Mouse (Mus musculus) embryo, embryonic 11.5 days (tissue): ENCODE data around the gene Cdk5r1.
"Not testable (repeated sequence)": the region's sequence is repeated elsewhere in the genome, so short reads cannot be mapped to it uniquely, and the experiment has no call there.

Source experiments
- DNase-seq: peaks from one replicate; pipeline ENCODE4 v3.0.0-alpha.2; 2012; ENCODE audit warnings: low read depth, low spot score

The Cdk5r1 gene

DNA sequence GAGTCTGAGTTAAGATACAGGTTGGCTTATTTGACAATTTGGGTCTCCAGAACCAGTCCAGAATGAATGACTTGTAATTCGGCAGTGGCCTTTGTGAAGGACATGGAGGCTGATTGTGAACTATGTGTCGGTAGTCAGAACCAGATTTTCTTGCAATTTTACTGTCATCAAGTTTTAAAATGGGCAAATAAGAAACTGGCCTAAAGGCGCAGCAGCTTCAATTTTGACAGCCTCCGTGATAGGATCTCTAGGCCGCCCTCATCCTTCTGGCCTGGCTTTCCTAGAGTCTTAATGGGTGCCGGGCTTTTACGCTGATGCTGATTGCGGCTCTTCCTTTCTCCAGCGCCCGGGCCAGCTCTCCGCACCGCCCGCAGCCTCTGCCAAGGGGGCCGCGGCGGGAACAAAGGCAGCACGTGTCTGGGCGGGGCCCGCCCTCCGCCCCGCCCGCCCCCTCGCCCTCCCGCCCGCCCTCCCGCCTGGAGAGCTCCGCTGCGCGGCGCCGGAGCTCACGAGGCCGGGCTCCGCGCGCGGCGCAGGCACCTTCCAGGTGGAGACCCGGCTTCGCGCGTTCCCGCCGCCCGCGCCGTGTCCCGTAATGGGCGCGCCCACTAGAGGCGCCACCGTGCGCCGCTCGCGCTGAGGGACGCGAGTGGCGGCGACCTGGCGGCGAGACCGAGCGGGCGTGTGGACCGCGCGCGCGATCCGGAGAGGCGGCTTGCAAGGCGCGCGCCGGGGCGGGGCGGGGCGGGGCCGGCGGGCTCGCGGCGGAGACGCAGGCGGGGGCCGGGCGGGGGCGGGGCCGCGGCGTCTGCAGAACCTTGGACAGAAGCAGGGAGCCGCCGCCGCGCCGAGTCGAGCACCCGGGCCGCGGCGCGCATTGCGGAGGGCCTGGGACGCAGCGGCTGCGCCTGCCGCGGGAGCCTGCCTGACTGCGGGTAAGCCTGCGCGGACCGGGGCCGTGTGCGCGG, at the start of gene Cdk5r1:
Cdk5r1 (plus strand) TSS at position 802 of the 968 bp plus-strand sequence.
- peak; percentile 90 for DNase-seq

DNA sequence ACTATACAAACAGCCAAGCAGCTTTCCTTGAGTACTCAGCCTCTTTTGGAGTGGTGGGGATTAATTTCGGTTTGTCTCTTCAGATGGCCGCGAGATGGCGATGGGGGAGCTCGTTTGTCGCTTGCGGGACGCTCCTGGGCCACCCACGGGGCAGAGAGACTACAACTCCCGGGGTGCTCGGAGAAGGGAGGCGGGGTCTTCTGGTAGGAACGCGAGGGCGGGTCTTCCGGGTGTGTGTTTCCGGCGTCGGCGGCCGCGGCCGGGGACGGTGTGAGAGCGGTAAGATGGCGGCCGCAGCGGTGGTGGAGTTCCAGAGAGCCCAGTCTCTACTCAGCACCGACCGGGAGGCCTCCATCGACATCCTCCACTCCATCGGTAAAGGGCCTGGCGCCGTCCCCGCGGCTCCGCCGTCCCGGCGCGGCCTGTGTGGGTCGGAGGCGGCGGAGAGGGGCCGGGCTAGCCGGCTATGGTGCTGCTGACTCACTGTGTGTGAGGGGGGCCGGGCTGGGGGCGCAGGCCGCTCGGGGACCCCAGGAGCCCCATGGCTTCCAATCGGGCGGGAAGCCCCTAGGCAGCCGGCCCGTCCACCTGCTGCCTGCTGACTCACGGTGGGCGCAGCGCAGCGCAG, 48.3 kb upstream of the Cdk5r1 start, which contains the start of gene Psmd11:
Psmd11 (plus strand) TSS at position 235 of the 628 bp plus-strand sequence.
- DNase-seq: peak; percentile 91

GRCm38 (mm10) chr11:80429009-80429475, 47.8 kb upstream of the Cdk5r1 start:
- DNase-seq: no peak

DNA sequence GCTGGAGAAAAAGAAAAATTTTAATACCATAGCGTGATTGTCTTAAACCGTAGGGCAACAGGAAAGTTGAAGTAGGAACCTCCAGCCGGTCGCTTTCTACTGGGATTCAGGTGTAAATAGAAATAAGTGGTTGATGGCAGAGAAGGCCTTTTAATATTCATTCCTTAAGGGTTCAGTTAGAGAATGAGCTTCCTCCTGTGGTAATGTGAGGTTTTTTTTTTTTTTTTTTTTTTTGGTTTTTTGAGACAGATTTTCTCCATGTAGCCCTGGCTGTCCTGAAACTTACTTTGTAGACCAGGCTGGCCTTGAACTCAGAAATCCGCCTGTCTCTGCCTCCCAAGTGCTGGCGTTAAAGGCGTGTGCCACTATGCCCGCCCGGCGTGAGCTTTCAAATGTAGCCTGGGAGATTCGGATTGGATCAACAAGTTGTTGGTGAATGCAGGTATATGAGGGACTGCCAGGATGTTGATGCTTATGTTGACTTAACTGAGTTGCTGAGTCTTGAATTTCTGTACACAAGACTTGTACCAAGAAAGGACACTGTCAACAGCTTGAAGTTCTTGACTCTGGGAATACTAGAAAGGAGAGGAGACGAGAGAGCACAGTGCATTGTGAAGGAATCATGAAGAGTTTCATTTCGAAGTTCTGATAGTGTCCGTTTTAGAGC, 47.2 kb upstream of the Cdk5r1 start:
- no peak for DNase-seq

DNA sequence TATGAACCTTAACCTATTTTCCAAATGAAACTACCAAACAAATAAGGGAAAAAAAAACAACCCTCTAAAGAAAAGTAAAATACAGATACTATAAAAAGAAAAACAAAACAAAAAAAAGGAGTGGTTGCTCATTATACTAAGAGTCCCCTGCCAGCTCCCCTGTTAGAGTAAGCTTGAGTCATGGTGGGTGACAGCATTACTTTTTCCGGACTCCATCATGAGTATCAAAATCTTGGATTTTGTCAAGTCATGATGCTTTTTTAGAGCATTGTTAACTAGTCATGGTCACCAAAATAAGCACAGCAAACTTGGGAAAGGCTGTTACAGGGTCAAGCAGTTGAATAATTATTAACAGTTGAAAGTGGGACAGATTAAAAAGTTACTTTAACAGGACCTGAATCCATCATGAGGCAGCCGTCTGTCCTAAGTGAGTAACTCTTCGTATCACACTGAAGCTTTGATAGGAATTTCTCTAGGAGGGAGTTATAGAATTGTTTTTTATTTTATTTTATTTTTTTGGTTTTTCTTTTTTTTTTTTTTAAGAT, 46.4 kb upstream of the Cdk5r1 start:
- no peak for DNase-seq

GRCm38 (mm10) chr11:80446916-80447315, 29.9 kb upstream of the Cdk5r1 start:
- DNase-seq: no peak

DNA sequence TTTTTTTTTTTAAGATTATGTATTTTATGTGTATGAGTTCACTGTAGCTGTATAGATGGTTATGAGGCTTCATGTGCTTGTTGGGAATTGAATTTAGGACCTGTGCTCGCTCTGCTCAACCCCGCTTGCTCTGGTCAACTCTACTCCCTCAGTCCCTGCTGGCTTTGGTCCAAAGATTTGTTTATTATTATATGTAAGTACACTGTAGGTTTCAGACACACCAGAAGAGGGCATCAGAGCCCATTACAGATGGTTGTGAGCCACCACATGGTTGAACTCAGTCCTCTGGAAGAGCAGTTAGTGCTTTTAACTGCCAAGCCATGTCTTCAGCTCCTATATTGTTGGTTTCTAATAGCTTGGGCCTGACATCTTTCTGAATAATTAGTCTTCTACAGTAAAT, 27.0 kb upstream of the Cdk5r1 start:
- DNase-seq: no peak

DNA sequence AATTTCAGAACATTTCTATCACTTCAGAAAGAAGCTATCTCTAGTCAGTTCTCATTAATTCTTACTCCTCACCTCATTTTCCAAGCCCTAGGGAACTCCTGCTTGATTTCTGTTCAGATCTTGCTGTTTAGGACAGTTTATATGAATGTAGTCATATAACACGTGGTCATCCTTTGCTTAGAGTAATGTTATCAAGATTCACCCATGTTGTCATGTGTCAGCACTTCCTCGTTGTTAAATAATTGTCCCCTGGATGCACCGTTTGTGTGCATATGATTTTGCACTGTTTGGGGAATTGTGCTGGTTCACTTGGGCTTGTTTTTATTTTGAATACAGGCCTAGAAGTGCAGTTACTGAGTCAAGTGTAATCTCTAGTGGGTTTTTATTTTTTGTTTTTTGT, 24.6 kb upstream of the Cdk5r1 start:
- DNase-seq: no peak

GRCm38 (mm10) chr11:80453198-80453597, 23.6 kb upstream of the Cdk5r1 start:
- DNase-seq: no peak

DNA sequence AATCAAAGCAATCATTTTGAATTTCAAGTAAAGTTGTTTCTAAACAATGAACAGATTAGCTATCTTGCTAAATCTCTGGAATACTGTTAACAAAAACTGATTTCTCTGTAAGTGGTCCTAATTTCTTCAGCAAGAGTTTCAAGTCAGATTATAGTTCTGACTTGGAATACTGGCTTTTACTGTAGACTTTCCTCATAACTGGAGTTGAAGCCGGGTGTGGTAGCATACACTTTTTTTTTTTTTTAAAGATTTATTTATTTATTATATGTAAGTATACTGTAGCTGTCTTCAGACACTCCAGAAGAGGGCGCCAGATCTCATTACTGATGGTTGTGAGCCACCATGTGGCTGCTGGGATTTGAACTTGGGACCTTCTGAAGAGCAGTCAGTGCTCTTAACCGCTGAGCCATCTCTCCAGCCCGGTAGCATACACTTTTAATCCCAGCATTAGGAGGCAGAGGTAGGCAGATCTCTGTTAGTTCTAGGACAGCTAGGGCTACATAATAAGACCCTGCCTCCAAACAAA, 13.2 kb upstream of the Cdk5r1 start:
- not testable (repeated sequence) for DNase-seq

GRCm38 (mm10) chr11:80471836-80472605, 4.8 kb upstream of the Cdk5r1 start:
- DNase-seq: no peak

DNA sequence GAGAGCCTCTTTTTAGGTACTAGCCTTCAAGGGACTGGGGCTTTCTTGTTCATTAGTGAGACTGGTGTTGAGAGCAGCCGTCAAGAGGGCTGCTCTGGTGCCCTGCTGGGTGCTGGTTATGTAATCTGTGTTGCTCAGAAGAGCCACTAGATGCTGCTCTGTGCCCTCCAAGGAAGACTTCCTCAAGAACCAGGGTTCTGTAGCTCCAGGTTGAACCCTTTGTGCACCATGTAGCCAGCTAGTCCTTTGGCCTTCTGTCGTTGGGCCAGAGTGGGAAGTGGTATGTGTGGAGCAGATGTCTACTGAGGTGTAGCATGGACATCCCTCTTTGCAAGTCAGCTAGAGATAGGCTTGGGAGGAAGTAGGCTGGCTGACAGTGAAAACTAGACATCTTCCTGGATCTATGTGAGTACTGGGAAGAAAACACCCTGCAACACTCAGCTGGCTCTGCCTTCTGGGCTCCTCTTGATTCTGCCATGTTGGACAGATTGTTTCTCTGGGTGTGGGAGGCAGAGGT, 2.6 kb upstream of the Cdk5r1 start:
- no peak for DNase-seq

- DNase-seq: no peak
Observed at GRCm38 (mm10) chr11:80474846-80475245, 2.0 kb upstream of the Cdk5r1 start.

DNA sequence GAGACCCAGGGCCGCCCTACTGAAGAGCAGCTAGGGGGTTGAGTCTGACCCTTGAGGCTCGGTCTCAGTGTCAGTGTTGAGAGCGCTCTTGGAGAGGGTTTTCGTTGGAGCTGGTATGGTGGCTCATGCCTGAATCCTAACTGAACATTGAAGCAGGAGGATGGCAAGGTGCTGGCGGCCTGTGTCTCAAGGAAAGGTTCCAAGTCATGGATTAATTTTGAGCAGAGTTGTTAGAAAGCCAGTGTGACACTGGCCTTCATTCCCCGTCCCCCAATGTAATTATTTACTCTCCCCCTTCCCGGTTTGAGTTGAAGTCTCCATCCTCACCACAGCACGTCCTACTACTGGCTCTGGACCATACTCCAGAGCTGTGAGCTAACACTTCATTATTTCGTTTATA, 1.3 kb upstream of the Cdk5r1 start:
- no peak for DNase-seq

DNA sequence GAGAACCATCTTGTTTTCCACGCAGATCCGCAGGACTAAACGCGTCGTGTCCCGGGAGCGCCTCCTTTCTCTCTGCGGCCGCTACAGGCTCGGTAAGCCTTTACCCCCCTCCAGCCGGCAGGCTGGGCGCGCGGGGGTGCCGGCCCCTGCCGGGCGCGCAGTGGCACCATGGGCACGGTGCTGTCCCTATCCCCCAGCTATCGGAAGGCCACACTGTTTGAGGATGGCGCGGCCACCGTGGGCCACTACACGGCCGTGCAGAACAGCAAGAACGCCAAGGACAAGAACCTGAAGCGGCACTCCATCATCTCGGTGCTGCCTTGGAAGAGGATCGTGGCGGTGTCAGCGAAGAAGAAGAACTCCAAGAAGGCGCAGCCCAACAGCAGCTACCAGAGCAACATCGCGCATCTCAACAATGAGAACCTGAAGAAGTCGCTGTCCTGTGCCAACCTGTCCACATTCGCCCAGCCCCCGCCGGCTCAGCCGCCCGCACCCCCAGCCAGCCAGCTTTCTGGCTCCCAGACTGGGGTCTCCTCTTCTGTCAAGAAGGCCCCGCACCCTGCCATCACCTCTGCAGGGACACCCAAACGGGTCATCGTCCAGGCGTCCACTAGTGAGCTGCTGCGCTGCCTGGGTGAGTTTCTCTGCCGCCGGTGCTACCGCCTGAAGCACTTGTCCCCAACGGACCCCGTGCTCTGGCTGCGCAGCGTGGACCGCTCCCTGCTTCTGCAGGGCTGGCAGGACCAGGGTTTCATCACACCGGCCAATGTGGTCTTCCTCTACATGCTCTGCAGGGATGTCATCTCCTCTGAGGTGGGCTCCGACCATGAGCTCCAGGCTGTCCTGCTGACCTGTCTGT, 747 bp downstream of the Cdk5r1 start:
- no peak for DNase-seq

- DNase-seq: no peak
Observed at GRCm38 (mm10) chr11:80478694-80479412, 2.0 kb downstream of the Cdk5r1 start.

DNA sequence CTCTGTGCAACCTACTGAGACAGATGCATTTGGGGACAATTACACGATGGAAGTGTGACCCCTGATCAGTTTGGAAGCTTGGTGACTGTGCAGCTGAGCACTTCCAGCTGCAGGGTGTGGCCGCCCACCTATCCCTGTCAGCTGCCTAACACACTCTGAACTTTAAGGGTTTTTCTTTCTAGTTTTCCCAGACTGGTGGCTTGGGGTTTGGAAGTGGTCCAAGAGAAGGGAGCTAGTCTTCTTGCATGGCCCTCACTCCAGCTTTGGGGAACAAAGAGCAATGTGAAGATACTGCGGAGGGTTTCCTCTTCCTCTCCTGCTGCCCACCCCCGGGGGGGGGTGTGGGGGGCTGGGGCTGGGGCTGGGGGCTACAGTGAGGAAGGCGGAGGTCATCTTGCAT, 2.6 kb downstream of the Cdk5r1 start:
- no peak for DNase-seq

- DNase-seq: no peak
Observed at GRCm38 (mm10) chr11:80479906-80480866, 3.4 kb downstream of the Cdk5r1 start.
